Mouse (Mus musculus) megakaryocyte, embryonic 14.5 days (primary cell): ENCODE measurements around the gene Lmbr1l.

ENCODE experiments used
- FLI1 ChIP-seq: IDR thresholded peaks from 2 replicates; pipeline ENCODE4 v1.6.1; 2012; ENCODE audit warnings: low read length, inconsistent platforms, mixed read lengths
- GATA1 ChIP-seq: IDR thresholded peaks from 3 replicates; pipeline ENCODE4 v1.6.1; 2012; ENCODE audit warnings: mixed read lengths, low read length, inconsistent platforms, borderline replicate concordance

DNA sequence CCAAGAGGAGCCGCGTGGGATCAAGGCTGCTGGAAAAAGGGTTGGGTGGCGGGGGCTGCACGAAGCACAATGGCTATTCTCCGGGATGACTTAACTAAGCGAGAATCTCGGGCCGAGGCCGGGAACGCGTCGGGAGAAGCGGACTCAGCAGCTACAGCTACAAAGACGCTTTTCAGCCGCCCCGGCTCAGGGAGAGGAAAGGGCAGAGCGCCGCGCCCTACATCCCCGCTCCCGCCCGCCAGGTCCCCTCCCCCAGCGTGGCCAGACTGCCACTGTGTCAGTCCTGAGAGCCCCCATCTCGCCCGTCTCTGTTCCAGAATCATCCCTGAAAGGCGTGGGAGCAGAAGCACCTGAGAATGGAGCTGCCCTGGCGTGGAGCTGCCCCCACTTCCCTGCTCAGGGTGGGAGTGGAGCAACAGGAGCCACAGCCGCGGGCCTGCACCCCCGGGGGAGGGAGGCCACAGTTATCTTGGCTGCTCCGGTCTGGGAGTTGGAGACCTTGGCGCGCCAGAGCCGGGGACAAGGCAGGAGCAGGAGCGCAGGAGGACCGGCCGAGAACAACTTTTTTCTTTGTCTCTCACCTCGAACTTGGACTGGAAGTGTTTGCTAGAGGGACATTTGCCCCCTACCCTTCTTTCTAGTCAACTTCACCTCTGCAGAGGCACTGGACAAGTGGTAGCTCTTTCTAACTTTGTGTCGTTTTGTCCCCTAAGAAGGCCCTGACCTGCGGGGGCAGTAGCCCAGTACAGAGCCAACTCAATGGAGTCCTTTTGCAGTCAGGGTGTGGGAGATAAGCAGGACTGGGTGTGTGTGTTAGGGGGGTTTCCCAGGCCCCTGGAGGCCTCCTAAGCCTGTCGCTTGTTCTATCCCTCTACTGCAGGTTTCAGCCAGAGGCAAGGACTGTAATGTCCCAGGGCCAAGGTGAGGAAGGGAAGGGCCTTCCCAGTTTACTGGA lies 22.1 kb downstream of the Lmbr1l start:
- TF ChIP-seq GATA1 (no peak), FLI1 (no peak)
